29 mouse cellular contexts compared by ENCODE assay signal in the genomic region with DNA sequence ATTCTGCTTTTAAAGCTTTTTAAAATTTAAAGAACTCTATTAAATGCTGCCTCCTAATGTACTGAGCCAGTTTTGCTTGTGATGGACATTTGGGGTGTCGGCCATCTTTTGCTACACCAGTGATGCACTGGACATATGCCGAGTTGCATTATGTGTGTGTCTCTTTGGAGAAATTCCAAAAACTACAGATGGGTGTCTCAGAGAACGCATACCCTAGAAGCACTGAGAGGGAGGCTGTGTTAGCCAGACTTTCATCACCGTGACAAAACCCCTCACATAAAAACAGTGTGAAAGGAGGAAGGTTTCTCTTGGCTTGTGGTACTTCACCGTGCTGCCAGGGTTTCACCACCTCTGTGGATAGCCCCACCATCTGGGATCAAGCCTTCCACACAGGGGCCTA. TPM values are rescaled to one million over a fixed set of nuclear protein-coding genes. Genes with fewer than 3 reads are reported as not detected.
DNase-seq lines count a peak whose midpoint lies in the region; ATAC-seq and TF ChIP-seq lines count a peak whose summit lies in the region.
"Had no signal": no experiment of that assay in that cellular context is flagged by ENCODE, and none has a peak within 500 bp of the region (broad histone marks: within the 10 kb centered on the region; RNA-seq: fewer than 3 reads in every experiment).

No protein-coding gene starts in this region.

- no peaks in the 10 kb centered on the region for H3K9me3 ChIP-seq in forebrain, embryonic 14.5 days (replicated peaks; ENCODE audit: control insufficient read depth, low read length)
- H3K9me3 ChIP-seq in forebrain, embryonic 12.5 days = no peaks in the 10 kb centered on the region
- no peaks in the 10 kb centered on the region for H3K9me3 ChIP-seq in hindbrain, postnatal 0 days (ENCODE audit: low read length)
- no peaks in the 10 kb centered on the region for H3K9me3 ChIP-seq in hindbrain, embryonic 12.5 days (replicated peaks)
- H3K9me3 ChIP-seq: embryonic facial prominence, embryonic 10.5 days; embryonic facial prominence, embryonic 13.5 days; heart, embryonic 10.5 days; intestine, embryonic 15.5 days had no signal

- no peak for TF ChIP-seq POLR2A in brain, embryonic 14.5 days (IDR thresholded peaks at IDR 0.05; ENCODE audit: borderline replicate concordance, extremely low read depth, insufficient read depth, insufficient read length, poor library complexity, severe bottlenecking)

- H3K27ac ChIP-seq in forebrain, embryonic 14.5 days (ENCODE audit: low read depth, low read length) = no peak overlapping the region
- no peak overlapping the region for H3K27ac ChIP-seq in forebrain, embryonic 12.5 days
- no peak overlapping the region for H3K27ac ChIP-seq in hindbrain, postnatal 0 days
- H3K27ac ChIP-seq in hindbrain, embryonic 12.5 days = no peak overlapping the region
- H3K27ac ChIP-seq: embryonic facial prominence, embryonic 10.5 days; embryonic facial prominence, embryonic 13.5 days; gastrocnemius, adult 2 months; heart, adult 2 months; heart, embryonic 10.5 days; hindbrain, embryonic 14.5 days; intestine, embryonic 15.5 days had no signal

- DNase-seq in forebrain, embryonic 14.5 days (ENCODE audit: low spot score) = peak; percentile 82
- DNase-seq in hindbrain, postnatal 0 days (ENCODE audit: low spot score) = peak; percentile 63
- peak; percentile 83 for DNase-seq in brain, embryonic 14.5 days (ENCODE audit: low read depth)
- DNase-seq in brain, embryonic 18.5 days (ENCODE audit: low read depth, low spot score) = peak; percentile 42
- DNase-seq in gastrocnemius, postnatal 14 days = no peak
- DNase-seq in gastrocnemius, adult 8-10 months (ENCODE audit: low spot score in 2 of 2) = no peak
- DNase-seq: adrenal gland, adult 2 months; adrenal gland, postnatal 14 days; cerebellum, adult 2 months; cerebellum, adult 9-11 months; cerebellum, postnatal 36 days; embryo, embryonic 11 days; gastrocnemius, adult 2 months; gastrocnemius, postnatal 36 days; heart, adult 2 months; kidney, adult 11 months; kidney, adult 8-10 months had no signal

- H3K36me3 ChIP-seq in forebrain, embryonic 14.5 days (ENCODE audit: control insufficient read depth, insufficient read depth, low read length) = no peaks in the 10 kb centered on the region
- no peaks in the 10 kb centered on the region for H3K36me3 ChIP-seq in forebrain, embryonic 12.5 days (replicated peaks)
- H3K36me3 ChIP-seq in hindbrain, postnatal 0 days (ENCODE audit: insufficient read depth, low read length) = no peaks in the 10 kb centered on the region
- no peaks in the 10 kb centered on the region for H3K36me3 ChIP-seq in hindbrain, embryonic 12.5 days
- H3K36me3 ChIP-seq: embryonic facial prominence, embryonic 10.5 days; embryonic facial prominence, embryonic 13.5 days; heart, embryonic 10.5 days; intestine, embryonic 15.5 days had no signal

- intact Hi-C loops in gastrocnemius, postnatal 14 days (cut with DNase I; ENCODE audit: low total_unique reads) = no loop called here

- no peak overlapping the region for H3K4me3 ChIP-seq in forebrain, embryonic 14.5 days (ENCODE audit: low read depth, low read length)
- H3K4me3 ChIP-seq in forebrain, embryonic 12.5 days (replicated peaks) = no peak overlapping the region
- no peak overlapping the region for H3K4me3 ChIP-seq in hindbrain, postnatal 0 days (ENCODE audit: low read length)
- no peak overlapping the region for H3K4me3 ChIP-seq in hindbrain, embryonic 12.5 days
- H3K4me3 ChIP-seq: embryonic facial prominence, embryonic 10.5 days; embryonic facial prominence, embryonic 13.5 days; erythroblast, embryonic 14.5 days; gastrocnemius, adult 2 months; heart, adult 2 months; heart, embryonic 10.5 days; intestine, embryonic 15.5 days had no signal

- no peak overlapping the region for H3K4me2 ChIP-seq in forebrain, embryonic 14.5 days (ENCODE audit: low read length)
- no peak overlapping the region for H3K4me2 ChIP-seq in forebrain, embryonic 12.5 days
- H3K4me2 ChIP-seq in hindbrain, postnatal 0 days (ENCODE audit: low read depth, low read length) = no peak overlapping the region
- H3K4me2 ChIP-seq in hindbrain, embryonic 12.5 days (replicated peaks) = no peak overlapping the region
- H3K4me2 ChIP-seq: embryonic facial prominence, embryonic 13.5 days; hindbrain, embryonic 14.5 days; intestine, embryonic 15.5 days had no signal

- no peaks in the 10 kb centered on the region for H3K27me3 ChIP-seq in forebrain, embryonic 14.5 days (replicated peaks; ENCODE audit: control insufficient read depth, insufficient read depth, low read length)
- H3K27me3 ChIP-seq in forebrain, embryonic 12.5 days = no peaks in the 10 kb centered on the region
- no peaks in the 10 kb centered on the region for H3K27me3 ChIP-seq in hindbrain, postnatal 0 days (ENCODE audit: insufficient read depth, low read length)
- no peaks in the 10 kb centered on the region for H3K27me3 ChIP-seq in hindbrain, embryonic 12.5 days
- H3K27me3 ChIP-seq: embryonic facial prominence, embryonic 13.5 days; intestine, embryonic 15.5 days had no signal

- WGBS in forebrain, embryonic 14.5 days = 69% methylated on average over 5 of the region's 5 CpGs
- WGBS in forebrain, embryonic 12.5 days = 87% methylated on average over 5 of the region's 5 CpGs
- WGBS in hindbrain, postnatal 0 days = 49% methylated on average over 5 of the region's 5 CpGs
- 85% methylated on average over 5 of the region's 5 CpGs for WGBS in hindbrain, embryonic 12.5 days

- TF ChIP-seq CTCF in hindbrain, postnatal 0 days (IDR thresholded peaks at IDR 0.05; ENCODE audit: low read depth) = no peak
- no peak for TF ChIP-seq CTCF in brain, embryonic 14.5 days (IDR thresholded peaks at IDR 0.05; ENCODE audit: borderline replicate concordance, extremely low read depth, insufficient read depth, insufficient read length)

- peak; percentile 87 for ATAC-seq in forebrain, embryonic 14.5 days
- ATAC-seq in forebrain, embryonic 12.5 days (ENCODE audit: low FRiP score) = no peak
- ATAC-seq in hindbrain, postnatal 0 days = no peak
- no peak for ATAC-seq in hindbrain, embryonic 12.5 days (ENCODE audit: low FRiP score)
- ATAC-seq: CD4-positive, CD25-positive, alpha-beta regulatory T cell, adult 4 months; intestine, embryonic 15.5 days had no signal

- H3K9ac ChIP-seq in forebrain, embryonic 14.5 days (ENCODE audit: low read length) = no peak overlapping the region
- H3K9ac ChIP-seq in forebrain, embryonic 12.5 days = no peak overlapping the region
- no peak overlapping the region for H3K9ac ChIP-seq in hindbrain, postnatal 0 days (replicated peaks; ENCODE audit: low read length)
- no peak overlapping the region for H3K9ac ChIP-seq in hindbrain, embryonic 12.5 days
- H3K9ac ChIP-seq: embryonic facial prominence, embryonic 13.5 days; hindbrain, embryonic 14.5 days; intestine, embryonic 15.5 days had no signal

- no peaks in the 10 kb centered on the region for H3K4me1 ChIP-seq in forebrain, embryonic 14.5 days (ENCODE audit: control insufficient read depth, insufficient read depth, low read length)
- H3K4me1 ChIP-seq in forebrain, embryonic 12.5 days = no peaks in the 10 kb centered on the region
- no peaks in the 10 kb centered on the region for H3K4me1 ChIP-seq in hindbrain, postnatal 0 days (ENCODE audit: insufficient read depth, low read length)
- H3K4me1 ChIP-seq in hindbrain, embryonic 12.5 days = no peaks in the 10 kb centered on the region
- H3K4me1 ChIP-seq: embryonic facial prominence, embryonic 10.5 days; embryonic facial prominence, embryonic 13.5 days; intestine, embryonic 15.5 days had no signal

RNA-seq across cellular contexts. Expression of a gene that starts 14.8 kb away (rescaled TPM):
- polyA plus RNA-seq in forebrain, embryonic 14.5 days (2014; fragmentation: Nextera tagmentation; extraction: Ambion mirVana) = 4.1 and 6.0 TPM in 2 replicates
- 10.3 and 11.3 TPM in 2 replicates for polyA plus RNA-seq in forebrain, embryonic 12.5 days (2016; fragmentation: Nextera tagmentation; extraction: Ambion mirVana)
- 5.7 and 8.9 TPM in 2 replicates for total RNA-seq in hindbrain, postnatal 0 days (2014; rRNA removed)
- 5.4 and 6.5 TPM in 2 replicates for polyA plus RNA-seq in hindbrain, postnatal 0 days (2015; fragmentation: Nextera tagmentation; extraction: Ambion mirVana)
- 16.2 and 17.9 TPM in 2 replicates for polyA plus RNA-seq in hindbrain, embryonic 12.5 days (2016; fragmentation: Nextera tagmentation; extraction: Ambion mirVana)
- 2.8 and 4.6 TPM in 2 replicates for polyA plus RNA-seq in brain, embryonic 14.5 days (2012; rRNA removed)
- total RNA-seq in gastrocnemius, postnatal 14 days (2021) = 10 to 100 TPM; 14.4 to 15.2 TPM
- 1 to 10 TPM; 4.7 to 8.3 (median 5.3) TPM for total RNA-seq in gastrocnemius, adult 8-10 months (2022)

RNA-seq across cellular contexts. Expression of a gene that starts 50.0 kb away (rescaled TPM):
- 5.6 and 8.4 TPM in 2 replicates for polyA plus RNA-seq in forebrain, embryonic 14.5 days (2014; fragmentation: Nextera tagmentation; extraction: Ambion mirVana)
- polyA plus RNA-seq in forebrain, embryonic 12.5 days (2016; fragmentation: Nextera tagmentation; extraction: Ambion mirVana) = 4.9 and 5.7 TPM in 2 replicates
- total RNA-seq in hindbrain, postnatal 0 days (2014; rRNA removed) = 9.9 and 14.4 TPM in 2 replicates
- 16.3 and 17.7 TPM in 2 replicates for polyA plus RNA-seq in hindbrain, postnatal 0 days (2015; fragmentation: Nextera tagmentation; extraction: Ambion mirVana)
- polyA plus RNA-seq in hindbrain, embryonic 12.5 days (2016; fragmentation: Nextera tagmentation; extraction: Ambion mirVana) = 7.4 and 8.3 TPM in 2 replicates
- 3.1 and 5.0 TPM in 2 replicates for polyA plus RNA-seq in brain, embryonic 14.5 days (2012; rRNA removed)
- total RNA-seq in gastrocnemius, postnatal 14 days (2021) = 1 to 10 TPM; 1.9 to 2.1 TPM
- total RNA-seq in gastrocnemius, adult 8-10 months (2022) = under 1 TPM; 0.68 to 0.97 (median 0.85) TPM
- total RNA-seq: granulocyte monocyte progenitor cell, adult 5-6 weeks; hematopoietic stem cell, adult 5-6 weeks; MEL had no signal
- polyA plus RNA-seq: erythroblast, embryonic 14.5 days had no signal

Comparison
In these comparisons a context has a peak if more than half of its experiments do, and no peak if none do; other contexts are left out.
1. DNase-seq: peak in forebrain, embryonic 14.5 days (single experiment), hindbrain, postnatal 0 days (single experiment), brain, embryonic 14.5 days (single experiment) and brain, embryonic 18.5 days (single experiment); none in gastrocnemius, postnatal 14 days (single experiment) and gastrocnemius, adult 8-10 months (0 of 2).